Mouse (Mus musculus) megakaryocyte, embryonic 14.5 days (primary cell): ENCODE measurements around the gene Rasl12.

Source experiments
- FLI1 ChIP-seq: IDR thresholded peaks from 2 replicates; pipeline ENCODE4 v1.6.1; 2012; ENCODE audit warnings: low read length, inconsistent platforms, mixed read lengths
- GATA1 ChIP-seq: IDR thresholded peaks from 3 replicates; pipeline ENCODE4 v1.6.1; 2012; ENCODE audit warnings: mixed read lengths, low read length, inconsistent platforms, borderline replicate concordance

GRCm38 (mm10) chr9:65358956-65359480, 39.3 kb upstream of the Rasl12 start:
- TF ChIP-seq GATA1 = no peak
- TF ChIP-seq FLI1 = no peak
